Mouse (Mus musculus) heart, postnatal 14 days (tissue): ENCODE measurements around the gene Nt5c3b. TPM values are rescaled to one million over a fixed set of nuclear protein-coding genes. Genes with fewer than 3 reads are reported as not detected.

Experiments used
- DNase-seq, 2 experiments: peaks; one replicate each; pipeline ENCODE4 v3.0.0; 2021 to 2022
- intact Hi-C: fragments of 180-260 bp; cut with DNase I; formaldehyde crosslinking; loops from one replicate; pipeline ENCODE4 v1.15.1; 2025
- total RNA-seq, 2 experiments: library from RNA; stranded (reverse); gene quantifications; 2 replicates each; pipeline ENCODE4 v1.2.3; 2021

Gene Nt5c3b
- total RNA-seq, 2 experiments from 2014 or later: 36.2 to 36.4 TPM

DNA sequence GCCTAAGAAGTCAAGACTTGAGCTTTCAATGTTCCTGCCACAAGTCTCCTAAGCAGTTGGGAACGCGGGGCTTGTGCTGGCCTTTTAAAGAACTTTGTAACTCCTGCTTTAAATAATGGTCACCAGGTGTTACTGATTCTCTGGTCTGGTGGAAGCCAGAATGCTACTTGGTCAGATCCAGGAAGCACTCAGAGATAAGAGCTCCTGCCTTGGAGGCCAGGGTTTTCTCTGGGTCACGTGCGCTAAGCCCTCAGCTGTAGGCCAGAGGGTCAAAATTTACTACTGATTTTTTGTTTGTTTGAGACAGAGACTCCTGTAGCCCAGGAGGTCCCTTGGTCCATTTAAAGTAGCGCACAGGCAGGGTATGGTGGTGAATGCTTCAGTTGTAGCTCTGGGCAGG, 9.6 kb downstream of the Nt5c3b start:
- intact Hi-C loops: no loop called here
- DNase-seq: no peak

DNA sequence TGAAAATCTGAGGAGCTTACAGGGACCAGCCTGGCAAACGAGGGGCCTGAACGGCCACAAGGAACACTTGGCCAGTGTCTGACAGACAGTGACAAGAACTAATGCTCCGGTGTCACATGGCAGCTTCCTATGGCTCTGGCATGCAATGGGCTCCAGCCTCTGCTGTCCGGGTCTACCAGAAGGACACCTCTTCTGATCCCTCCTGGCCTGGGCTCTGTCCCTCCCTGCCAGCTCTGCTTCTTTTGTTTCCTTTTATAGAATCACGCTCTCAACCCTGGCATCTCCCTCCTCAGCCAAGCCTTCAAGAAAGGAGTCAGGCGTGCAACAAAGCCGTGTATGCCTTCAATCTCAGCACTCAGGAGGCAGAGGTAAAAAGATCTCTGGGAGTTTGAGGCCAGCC, 11.6 kb downstream of the Nt5c3b start:
- intact Hi-C loops: no loop called here
- peak in 1 of 2 experiments; percentile 39 for DNase-seq

DNA sequence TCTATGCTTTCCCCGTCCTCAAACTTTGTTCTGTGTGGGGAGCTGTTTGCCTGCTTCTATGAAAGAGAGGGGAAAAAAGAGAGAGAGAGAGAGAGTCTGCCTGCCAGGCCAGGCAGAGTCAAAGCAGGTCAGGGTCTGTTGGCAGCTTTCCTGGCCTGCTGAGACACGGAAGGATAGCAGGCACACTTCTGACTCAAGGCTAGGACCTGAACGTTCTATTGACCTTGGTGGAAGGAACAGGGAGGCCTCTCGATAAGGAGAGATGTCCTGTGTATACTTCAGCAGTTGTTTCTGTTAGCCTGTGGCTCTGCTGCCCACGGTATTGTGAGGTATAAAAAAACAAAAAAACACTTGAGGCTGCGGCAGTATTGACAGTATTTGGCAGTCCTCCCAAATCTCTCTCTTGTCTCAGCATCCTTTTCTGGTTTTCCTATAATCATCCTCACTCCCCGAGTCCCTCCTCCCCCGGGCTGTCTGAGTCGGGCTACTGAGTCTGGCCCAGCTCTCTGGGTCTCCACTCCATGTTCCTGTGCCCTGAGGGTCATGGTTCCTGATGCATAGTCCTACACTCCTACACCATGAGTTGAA, 12.9 kb downstream of the Nt5c3b start:
- intact Hi-C loops: loop anchor here (5.0 to 10.0 kb wide), 2 partner anchors 129 to 276 kb away; partner anchors contain the start of gene Dhx58

DNA sequence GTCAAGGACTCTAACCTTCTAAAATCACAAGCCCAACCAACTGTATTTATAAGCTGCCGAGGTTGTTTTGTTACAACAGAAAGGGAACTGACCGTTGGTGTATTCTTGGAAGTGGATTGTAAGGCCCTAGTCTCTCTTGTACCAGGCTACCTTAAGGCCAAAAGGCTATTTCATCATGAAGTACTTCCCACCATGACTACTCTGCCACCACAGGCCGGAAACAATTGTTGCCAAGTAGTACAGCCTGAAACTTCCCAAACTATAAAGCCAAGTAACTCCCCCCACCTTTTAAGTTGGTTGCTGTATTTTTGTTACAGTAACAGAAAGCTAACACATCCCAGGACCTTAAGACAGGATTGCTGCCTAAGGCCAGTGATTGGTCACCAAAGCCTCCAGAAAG, 14.8 kb downstream of the Nt5c3b start:
- DNase-seq: no peak
- intact Hi-C loops: loop anchor here (1.0 to 10.0 kb wide), 3 partner anchors 45 to 278 kb away; partner anchors contain the start of genes Dhx58 and Klhl11

More for the DNA sequence above, 12.9 kb downstream of the Nt5c3b start:
- DNase-seq: peak; percentile 45 to 67

DNA sequence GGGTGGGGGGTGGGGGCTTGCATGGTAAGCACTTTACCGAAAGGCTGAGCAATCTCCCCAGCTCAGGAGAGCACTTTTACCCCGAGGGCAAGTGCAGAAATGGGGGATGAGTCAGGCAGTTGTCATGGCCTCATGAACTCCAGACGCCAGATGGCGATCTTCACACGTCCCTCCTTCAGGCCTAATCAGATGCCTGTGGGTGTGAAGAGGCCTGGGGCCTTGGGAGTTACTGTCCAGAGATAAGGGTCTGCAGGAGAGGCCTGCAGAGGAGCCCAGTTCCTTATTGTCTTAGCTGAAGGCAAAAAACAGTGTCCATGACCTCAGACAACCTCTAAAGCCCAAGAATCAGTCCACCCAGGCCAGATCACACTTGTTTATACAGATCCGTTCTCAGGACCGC, 15.8 kb downstream of the Nt5c3b start:
- intact Hi-C loops: loop anchor here (1.0 to 10.0 kb wide), 3 partner anchors 46 to 279 kb away; partner anchors contain the start of genes Dhx58 and Klhl11
- DNase-seq: peak; percentile 83 to 85

DNA sequence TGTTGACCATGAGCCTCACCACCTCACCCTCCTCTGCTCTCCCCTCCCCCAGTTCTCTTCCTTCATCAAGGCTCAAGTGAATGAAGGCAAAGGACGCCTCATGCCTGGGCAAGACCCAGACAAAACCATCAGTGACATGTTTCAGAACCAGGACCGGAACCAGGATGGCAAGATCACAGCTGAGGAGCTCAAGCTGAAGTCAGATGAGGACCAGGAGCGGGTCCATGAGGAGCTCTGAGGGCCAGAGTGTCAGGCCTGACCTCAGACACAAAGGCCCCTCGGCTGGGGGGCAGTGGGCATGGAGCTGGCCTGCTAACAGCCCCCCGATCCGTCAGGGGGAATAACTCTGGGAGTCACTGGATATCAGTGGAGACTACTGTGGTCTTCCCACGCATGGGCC, 17.8 kb downstream of the Nt5c3b start:
- intact Hi-C loops: loop anchor here (10.0 kb wide), 1 partner anchor 281 kb away; the partner anchor contains the start of gene Dhx58
- DNase-seq: no peak

DNA sequence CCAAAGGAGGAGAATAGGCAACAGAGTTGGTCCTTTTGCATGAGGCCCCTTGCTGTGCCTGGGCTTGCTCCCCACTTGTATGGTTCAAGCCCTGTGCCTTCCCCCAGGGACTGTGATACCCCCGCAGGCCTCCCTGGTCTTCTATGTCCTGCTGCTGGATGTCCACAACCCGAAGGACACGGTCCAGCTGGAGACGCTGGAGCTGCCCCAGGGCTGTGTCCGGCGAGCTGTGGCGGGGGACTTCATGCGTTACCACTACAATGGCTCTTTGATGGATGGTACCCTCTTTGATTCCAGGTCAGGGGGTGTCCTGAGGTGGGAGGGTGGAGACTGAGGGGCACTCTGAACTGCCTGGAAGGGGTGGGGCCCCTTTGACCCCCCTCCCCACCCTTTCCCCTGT, 20.1 kb downstream of the Nt5c3b start:
- no peak for DNase-seq
- intact Hi-C loops: loop anchor here (10.0 kb wide), 1 partner anchor 283 kb away; the partner anchor contains the start of gene Dhx58

DNA sequence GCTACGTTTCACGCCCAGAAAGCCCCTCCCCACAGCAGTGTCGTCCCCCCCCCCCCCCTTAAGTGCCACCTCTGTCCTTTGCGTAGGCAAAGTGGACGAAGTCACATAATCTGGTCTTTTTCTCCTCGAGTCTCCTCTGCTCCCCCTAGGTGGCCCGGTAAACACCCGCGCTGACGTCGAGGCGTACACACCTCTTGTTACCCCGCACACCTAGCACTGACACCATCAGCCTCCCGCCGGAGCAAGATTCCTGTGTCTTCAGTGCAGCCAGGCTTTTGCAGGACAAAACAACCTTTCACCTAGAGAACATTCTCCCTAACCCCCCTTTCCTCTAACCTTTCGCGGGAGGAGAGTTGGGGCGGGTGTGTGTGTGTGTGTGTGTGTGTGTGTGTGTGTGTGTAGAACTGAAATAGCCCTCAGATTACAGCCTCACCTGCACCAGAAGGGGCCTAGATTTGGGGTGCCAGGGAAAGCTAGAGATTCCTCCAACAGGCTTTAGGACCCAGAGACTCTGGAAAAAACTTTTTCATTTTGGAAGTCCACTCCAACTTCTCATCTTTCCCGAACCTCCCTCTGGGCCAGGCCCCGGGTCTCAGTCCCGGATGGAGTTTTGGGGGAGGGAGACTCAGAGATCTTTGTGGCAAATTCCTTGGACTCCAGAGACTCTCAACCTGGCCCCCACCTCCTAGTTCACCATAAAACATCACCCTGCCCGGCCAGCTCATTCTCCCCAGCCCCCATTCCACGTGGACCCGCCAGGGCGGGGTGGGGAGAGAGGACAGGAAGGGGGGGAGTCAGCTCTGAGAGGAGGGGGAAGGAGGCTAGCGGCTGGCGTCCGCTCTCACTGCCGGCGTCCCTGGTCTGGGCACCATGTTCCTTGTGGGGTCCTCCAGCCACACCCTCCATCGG, 26.4 kb downstream of the Nt5c3b start, which contains the start of gene Fkbp10:
Gene Fkbp10, plus strand, starts transcription at position 784 of the 909 bp plus-strand sequence.
- DNase-seq: peak; percentile 73 to 76
- intact Hi-C loops: no loop called here

DNA sequence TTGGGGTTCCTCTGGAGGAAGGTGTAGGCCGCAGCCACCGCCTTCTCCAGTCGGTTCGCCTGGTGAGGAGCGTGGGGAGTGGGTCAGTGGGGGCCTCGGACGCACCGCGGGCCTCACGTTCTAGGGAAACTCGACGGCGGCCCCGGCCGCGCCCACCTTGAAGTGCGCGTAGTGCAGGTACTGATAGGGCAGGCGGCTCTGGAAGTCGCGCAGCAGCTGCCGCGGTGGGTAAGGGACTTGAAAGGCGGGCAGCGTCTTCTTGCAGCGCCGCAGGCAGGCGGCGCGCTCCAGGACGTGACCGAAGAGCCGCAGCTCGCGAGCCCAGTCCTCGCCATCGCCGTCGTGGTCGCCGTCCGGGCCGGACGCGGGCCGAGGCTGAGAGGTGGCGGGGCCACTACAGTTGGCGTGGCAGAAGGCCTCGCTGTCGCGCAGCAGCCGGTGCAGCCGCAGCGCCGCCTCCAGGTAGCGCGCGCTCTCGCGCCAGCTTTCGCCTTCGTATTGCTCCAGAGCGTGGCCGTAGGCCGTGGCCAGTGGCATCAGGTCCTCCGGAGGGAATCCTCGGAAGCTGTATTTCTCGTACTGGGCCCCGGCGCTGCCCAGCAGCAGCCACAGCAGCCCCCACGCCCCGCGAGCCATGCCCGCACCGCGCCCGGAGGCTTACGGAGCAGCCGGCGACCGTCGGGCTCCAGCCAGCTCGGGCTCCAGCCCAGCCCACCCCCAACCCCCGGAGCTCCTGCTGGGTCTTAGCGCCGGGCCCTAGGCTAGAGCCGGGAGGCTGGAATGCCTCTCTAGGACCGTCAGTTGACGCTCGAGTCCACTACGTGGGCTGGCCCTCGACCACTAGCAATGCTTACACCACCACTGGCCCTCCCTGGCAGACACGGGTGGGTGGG, 27.3 kb downstream of the Nt5c3b start, which contains the start of gene P3h4:
Gene P3h4, minus strand, starts transcription at position 816 of the 893 bp plus-strand sequence.
- intact Hi-C loops: no loop called here
- peak; percentile 86 to 88 for DNase-seq

DNA sequence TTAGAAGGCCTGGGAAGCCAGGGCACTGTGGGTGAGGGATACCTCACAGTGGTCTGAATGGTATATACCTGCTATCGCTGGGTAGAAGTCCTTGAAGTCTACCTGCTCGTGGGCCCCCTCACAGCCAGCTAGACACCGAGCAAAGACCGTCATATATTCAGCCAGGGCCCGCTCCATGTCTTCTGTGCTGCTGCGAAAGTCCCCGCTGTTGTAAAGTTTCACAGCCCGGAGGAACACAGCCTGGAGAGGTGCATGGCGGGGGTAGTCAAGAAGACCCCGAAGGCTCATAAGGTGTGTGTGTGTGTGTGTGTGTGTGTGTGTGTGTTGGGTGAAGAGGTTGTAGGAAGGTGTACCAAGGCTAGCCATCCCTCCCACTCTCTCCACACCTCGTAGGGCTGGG, 28.1 kb downstream of the Nt5c3b start:
- DNase-seq: no peak
- intact Hi-C loops: no loop called here

DNA sequence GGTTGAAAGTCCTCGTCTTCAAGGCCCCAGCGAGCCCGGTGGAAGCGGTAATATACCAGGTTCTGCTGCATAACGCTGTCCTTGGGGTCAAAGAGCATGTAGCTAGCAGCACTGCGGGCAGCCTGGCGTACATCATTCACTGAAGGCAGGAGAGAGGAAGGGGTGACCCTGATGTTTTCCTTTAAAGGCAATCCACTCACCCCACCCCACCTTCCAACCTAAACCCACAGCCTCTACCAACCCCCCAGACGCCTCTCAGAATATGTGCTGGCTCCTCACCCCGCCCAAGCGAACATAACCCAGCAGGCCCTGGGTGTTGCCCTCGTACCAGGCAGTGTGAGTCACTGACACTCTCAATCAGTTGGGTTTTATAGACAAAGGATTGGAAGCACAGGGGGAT, 29.9 kb downstream of the Nt5c3b start:
- intact Hi-C loops: no loop called here
- DNase-seq: no peak

DNA sequence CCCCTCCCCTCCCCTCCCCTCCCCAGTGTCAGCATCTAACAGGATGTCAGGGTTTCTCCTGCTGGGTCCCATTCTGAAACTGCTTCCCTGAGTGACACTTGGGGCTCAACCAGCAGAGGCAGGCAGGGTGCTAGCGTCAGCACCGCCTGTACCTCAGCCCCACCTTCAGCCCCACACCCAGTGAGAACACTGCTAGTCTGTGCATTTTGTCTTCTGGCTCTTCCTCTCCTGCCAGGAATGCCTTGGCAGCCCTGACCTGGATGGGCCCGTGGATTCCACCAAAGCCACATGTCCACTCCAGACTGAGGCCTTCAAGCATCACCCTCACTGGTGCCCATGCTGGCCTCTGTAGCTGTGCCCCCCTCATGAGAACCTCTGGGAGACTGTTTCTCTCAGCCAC, 31.9 kb downstream of the Nt5c3b start:
- intact Hi-C loops: no loop called here
- no peak for DNase-seq

DNA sequence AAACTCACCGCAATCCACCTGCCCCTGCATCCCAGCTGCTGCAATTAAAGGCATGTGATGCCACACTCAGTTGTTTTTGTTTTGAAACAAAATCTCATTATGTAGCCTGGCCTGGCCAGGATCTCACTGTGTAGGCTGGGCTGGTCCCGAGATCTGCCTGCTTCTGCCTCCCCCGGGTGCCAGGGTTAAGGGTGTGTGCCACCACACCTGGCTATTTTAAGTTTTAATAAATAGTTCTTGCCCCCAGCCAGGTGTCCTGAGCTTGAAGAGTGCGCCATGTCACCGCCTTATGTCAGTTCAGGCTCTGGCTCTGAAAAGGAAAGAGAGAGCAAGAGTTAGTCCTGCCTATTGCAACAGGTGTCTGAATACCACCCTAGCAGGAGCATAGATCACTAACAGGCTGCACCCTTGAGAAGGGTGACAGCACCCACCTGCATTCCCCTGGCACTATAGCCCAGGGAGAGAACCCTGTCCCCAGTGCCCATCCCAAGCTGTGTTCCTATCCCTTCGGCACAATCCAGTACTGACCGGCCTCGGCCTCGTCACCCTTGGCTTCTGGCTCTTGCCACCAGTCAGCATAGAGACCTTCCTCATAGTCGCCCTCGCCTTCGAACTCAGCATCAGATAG, 32.7 kb downstream of the Nt5c3b start:
- no peak for DNase-seq
- intact Hi-C loops: loop anchor here (1.0 kb wide), 1 partner anchor 47 kb away; no protein-coding TSS in a partner anchor

DNA sequence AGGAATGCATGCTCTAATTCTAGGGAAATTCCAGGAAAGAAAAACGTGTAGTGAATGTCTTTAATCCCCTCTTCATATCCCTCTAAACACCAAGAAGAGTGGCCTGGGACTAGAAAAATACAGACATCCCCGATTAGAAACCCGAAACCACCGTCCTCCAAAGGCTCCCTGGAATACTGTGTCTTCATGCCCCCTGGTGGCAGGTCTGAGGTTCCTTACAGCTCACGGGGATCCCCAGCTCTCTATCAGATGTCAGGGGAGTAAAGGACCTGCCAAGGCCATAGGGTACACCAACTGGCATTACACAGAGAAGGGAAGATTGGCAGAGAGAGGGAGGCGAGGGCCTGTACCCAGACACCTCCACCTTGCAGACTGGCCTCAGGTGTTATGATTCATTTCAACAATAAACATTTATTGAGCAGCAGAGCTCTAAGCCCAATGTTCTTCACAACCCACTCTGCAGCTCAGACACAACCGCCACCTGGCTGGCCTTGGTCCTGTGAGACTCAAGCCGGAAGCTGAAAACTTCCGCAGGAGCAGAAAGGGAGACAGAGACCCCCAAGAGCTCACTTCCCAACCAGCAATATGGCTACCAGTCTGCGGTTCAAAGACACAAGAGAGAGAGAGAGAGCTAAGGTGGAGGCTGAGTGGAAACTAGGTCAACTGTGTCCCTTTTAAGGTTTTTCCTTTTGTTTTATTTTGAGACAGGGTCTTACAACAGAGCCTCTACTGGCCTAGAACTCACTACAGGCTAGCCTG, 33.4 kb downstream of the Nt5c3b start:
- peak; percentile 82 to 88 for DNase-seq
- intact Hi-C loops: loop anchor here (1.0 kb wide), 1 partner anchor 46 kb away; no protein-coding TSS in a partner anchor

DNA sequence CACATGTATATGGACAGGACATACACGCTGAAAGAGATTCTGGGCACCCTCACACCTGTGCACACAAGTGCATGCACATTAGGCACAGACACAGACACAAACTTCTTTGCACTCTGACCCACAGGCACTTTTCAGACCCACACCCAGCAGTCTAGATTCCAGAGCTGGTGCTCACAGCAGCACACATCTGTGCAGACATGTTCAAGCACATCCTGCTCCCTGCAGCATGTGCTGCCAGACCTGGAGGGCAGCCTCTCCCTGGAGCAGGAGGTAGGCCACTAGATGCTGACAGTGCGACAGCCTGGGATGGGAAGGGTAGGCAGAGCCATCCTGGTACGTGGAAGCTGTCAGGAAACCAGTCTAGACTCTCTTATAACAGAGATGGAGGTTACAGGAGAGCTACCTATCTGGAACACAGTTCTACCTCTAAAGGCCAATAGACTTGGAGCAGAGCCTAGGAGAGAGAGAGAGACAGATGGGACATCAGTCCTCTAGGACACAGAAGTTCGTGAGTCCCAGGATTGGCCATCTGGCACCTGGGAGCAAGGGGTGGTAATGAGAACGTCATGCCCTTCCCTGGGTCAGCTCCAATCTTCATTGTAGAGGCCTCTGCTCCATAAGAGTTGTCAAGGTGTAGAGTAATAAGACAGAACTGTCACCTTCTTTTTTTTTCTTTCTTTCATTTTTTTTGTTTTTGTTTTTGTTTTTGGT, 34.5 kb downstream of the Nt5c3b start:
- intact Hi-C loops: no loop called here
- no peak for DNase-seq

DNA sequence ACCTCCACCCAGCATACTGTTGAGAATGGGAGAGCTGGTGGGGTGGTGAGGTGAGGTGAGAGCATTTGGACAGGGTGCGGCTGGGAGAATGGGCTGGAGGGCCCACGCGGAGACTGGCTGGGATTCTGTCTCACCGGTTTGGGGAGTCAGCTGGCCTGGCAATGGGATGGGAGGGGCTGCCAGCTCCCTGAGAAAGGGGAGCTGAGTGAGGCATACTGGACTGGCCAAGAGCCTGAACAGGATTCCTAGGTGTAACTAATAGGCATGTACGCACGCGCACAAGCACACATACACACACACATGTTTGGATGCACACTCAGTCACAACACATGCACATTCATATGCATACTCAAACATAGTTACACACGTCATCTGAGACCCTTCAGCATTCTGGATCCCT, 35.3 kb downstream of the Nt5c3b start:
- DNase-seq: no peak
- intact Hi-C loops: no loop called here

DNA sequence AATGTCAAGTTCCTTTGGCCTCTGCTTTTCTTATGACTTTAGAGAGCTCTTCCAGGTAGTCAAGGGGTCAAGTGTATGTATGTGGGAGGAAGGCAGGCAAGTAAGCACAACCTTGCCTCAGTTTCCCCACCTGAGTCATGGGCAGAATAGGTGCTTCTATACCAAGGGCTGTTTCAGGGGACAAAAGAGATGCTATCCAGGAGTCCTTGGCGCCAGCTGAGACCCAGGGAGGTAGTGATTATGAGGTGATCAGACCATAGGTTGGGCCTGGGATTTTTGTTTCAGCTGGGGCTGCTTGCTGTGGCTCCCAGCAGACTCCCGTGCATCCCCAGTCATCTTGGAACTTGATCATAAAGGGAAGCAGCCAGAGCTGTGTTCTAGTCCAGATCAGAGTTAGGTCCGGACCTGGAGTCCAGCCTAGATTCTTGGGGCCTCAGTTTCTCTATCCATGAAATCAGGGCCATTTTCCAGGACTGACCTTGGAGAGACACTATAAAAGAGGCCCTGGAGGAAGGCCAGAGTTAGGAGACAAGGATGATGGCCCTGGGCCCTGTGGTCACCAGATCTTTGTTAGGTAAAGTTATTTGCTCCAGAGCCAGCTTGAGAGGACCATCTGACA, 37.0 kb downstream of the Nt5c3b start:
- intact Hi-C loops: no loop called here
- no peak for DNase-seq
